Mouse (Mus musculus) 3134 (cell line): Measurements from ENCODE around the gene Rnase2b.
"Not testable (repeated sequence)": the region's sequence is repeated elsewhere in the genome, so short reads cannot be mapped to it uniquely, and the experiment has no call there.

ENCODE experiments used
- DNase-seq: peaks from one replicate; pipeline ENCODE4 v3.0.0-alpha.2; 2011; ENCODE audit warnings: low spot score; ENCODE audit not compliant: insufficient read length; ENCODE audit errors: extremely low read depth

Rnase2b gene

DNA sequence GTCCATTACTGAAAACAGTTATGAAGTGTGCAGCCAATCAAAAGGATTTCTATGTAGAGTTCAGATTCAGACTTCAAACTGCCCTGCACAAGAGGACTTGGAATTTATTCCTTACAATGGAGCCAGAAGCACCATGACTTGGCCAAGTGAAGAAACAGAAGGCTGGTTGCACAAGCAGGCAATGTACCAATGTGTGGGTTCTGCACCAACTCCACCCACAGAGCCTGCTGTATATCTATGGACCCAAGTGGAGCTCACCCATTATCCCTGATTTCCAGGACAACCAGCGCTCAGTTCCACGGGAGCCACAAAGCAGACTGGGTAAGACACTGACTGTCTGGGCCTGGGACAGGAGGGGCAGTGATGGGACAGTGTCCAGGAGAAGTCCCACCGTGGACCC is at the start of gene Rnase2b:
Gene Rnase2b (plus strand): TSS at position 285 of the 400 bp plus-strand sequence.
- not testable (repeated sequence) for DNase-seq

DNA sequence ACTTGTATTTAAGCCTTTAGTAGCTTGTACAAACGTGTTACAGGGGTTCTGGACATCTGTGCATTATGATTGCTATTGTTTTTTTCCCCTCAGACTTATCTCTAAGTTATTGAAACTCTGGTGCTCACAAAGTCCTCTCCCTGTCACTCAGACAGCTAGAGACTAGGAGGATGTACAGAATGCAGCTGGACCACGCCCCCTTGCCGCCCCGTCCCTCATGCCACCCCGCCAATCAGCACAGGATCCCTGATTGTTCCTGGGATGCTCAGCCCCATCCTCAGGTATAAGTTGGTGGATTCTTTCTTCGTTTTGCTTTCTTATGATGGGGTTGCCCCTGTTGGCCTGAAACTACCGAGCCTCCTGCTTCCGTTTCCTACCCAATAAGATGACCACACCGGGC is 48.6 kb upstream of the Rnase2b start:
- DNase-seq, result no peak

GRCm38 (mm10) chr14:51113916-51114560 is 48.0 kb upstream of the Rnase2b start, which contains the start of gene Eddm3b:
Gene Eddm3b, plus strand, starts transcription at chr14:51114426.
- DNase-seq, result no peak

DNA sequence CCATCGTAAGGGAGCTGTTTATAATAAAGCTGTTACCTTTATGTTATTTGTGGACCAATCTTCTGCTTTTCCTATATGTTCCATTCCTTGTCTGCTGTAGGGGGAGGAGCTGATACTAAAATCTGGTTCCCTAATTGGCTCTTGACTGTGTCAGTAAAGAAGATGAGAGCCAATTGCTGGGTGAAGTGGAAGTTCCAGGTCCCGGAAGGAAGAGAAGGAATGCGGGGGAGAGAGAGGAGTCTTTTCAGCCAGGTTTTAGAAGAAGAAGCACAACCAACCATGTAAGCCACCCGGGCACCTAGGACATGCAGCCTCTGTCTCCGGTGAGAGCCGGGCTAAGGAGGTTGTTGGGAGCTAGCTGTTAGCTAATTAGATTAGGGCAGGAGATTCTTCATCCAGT is 36.4 kb upstream of the Rnase2b start:
- DNase-seq, result peak; percentile 31

DNA sequence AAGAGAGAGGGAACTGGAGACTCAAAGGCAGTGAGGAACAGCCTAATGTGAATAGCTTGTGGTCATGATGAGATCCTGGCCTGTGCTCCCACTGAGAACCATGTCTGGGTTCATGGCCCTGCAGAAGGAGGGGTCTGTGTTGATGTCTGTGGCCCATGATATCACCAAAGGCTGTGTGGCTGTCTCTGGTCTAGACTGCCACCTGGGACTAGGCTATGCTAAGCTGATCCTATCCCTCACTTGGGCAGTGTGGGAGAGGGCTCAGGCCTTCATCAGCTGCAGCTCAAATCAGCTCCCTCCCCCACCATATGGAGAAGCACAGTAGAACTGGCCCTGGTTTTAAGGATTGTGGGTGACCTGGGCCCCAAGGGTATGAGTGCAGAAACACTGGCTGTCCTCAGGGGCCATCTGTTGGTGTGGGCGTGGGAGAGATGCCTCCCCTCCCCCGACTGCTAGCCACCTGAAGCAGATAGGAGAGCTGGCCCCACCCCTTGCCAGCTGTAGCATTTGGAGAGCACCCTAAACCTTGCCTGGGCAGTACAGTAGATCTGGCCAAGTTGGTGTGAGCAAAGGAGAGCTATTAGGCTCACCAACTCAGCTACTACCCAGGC is 34.3 kb upstream of the Rnase2b start:
- DNase-seq, result no peak

- DNase-seq, result no peak
Observed at GRCm38 (mm10) chr14:51128775-51129623, 33.1 kb upstream of the Rnase2b start.

DNA sequence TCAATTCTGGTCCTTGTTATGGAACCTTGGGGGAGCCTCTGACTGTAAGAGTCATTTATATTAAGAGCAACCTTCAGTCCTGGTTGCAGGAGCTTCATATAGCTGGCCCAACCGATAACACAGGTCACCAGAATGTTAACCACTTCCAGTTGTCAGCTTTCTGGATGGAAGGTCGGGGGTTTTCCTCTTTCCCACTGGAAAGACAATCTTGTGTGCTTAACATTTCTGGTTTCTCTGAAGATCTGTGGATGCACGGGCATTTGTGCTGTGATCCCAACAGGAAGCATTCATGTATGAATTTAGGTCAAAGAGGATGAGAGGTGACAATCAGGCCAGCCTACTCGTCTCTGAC is 32.5 kb upstream of the Rnase2b start:
- no peak for DNase-seq

DNA sequence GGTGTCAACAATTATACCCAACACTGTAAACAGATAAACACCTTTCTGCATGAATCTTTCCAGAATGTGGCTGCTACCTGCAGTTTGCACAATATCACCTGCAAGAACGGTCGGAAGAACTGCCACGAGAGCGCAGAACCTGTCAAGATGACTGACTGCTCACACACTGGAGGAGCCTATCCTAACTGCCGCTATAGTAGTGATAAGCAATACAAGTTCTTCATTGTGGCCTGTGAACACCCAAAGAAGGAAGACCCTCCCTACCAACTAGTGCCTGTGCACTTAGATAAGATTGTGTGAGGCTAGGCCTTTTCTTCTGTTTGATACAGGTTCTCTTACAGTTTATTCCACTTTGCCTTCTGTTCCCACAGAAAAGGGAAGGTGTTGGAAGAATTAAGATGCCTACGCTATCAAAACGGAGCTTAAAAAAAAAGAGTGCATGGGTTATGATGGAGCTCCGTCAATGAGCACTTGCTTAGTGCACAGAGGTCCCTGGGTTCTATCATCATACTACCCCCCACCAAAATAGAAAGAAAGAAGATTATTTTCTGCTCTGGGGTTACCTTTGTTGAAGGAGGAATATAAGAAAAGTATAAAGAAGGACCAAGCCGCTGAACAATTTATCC is 31.6 kb upstream of the Rnase2b start:
- DNase-seq, result no peak

GRCm38 (mm10) chr14:51131086-51131815 is 30.8 kb upstream of the Rnase2b start:
- DNase-seq, result no peak

GRCm38 (mm10) chr14:51132372-51132771 is 29.7 kb upstream of the Rnase2b start:
- no peak for DNase-seq

- no peak for DNase-seq
Observed at GRCm38 (mm10) chr14:51140342-51140741, 21.7 kb upstream of the Rnase2b start.

DNA sequence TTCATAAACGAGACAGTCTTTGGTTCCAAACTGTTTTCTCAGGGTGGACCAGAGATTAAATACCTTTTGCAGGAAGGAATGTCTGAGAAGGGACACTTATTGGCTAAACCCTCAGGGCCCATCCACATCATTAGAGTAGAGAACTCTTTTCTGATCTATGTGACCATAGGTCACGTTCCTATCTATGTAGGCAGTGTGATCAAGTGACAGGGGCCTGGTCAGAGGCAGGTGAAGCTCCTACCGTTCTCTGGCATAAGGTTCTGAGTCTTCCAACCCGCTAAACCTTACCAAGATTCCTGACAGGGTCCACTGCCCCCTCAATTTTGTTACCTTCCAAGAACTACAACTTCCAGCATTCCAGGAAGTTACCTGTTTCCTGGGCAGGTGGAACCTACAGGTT is 19.9 kb upstream of the Rnase2b start:
- DNase-seq, result no peak

DNA sequence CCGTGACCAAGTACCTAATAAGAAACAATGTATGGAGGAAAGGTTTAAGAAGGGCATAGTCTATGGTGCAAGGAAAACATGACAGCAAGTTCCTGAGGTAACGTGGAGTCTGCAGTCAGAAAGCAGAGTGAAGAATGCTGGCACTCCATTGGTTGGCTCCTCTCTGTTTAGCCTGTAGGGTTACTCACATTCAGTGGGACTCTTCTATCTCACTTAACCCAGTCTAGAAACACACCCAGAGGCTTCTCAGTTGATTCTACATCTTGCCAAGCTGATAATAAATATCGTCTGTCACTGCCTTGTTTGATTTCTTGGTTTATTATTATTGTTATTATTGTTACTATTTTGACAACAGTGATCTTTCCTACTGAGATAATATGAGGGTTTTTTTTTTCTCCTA is 19.5 kb upstream of the Rnase2b start:
- no peak for DNase-seq

DNA sequence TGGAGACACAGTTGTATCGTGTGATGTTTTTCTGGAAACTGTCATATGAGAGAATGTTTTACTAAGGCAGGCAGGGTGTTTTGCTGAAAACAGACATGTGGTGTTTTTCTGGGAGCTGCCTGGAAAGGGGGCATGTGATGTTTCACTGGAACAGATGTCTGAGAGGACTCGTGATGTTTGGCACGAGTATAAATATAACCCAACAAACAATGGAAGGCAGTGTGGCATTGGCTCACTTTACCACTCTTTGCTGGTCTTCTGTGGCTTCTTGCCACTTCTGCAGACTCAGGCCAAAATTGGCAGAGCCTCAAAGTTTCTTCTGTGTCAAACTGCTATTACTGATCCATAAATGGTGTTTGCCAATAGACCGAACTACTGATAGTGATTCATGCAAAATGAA is 18.8 kb upstream of the Rnase2b start:
- no peak for DNase-seq

DNA sequence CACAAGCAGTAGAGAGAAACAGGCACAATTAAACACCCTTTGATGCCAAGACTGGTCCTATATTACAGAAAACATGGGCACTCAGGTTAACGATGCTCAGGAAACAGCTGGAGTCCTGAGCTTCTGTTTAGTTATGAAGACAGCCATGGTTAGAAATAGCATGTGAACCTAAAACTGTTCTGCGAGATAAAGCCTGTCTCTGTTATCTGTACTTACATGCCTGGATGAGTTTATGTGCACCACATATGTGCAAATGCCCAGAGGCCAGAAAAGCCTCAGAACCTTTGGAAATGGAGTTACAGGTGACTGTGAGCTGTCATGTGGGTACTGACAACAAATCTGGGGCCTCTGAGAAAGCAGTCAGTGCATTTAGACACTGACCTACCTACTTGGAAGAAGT is 18.1 kb upstream of the Rnase2b start:
- no peak for DNase-seq

DNA sequence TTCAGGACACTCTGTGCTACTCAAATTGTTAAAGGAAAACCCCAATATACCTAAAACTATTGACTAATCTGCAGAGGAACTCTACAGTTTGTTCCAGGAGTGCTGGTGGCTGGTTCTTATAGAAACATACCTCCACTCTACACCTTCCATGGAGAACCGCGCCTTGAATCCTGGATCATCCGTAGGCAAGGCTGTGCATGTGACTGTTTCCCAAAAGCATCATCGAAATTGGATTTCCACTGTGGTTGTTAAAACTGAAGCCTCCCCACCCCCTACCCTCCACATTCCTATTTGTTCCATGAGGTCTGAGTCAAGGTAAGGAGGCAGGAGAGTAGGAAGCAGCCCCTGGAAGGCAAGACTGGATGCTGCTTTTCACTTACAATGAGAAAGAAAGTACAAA is 17.6 kb upstream of the Rnase2b start:
- no peak for DNase-seq

DNA sequence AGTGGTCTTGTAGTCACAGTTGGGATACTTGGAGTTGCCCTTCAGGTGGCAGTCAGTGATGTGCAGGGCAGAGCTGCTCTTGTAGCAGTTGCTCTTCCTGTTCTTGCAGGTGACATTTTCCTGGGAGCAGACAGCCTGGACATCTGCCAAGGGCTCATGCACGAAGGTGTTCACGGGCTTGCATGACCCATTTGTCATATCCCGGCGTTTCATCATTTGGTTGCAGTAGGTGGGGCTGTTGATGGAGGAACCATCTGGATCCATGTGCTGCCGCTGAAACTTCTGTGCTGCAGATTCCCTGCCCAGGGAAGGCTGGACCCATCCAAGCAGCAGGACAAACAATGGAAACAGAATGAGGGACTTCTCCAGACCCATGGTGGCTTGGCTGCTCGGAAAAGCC is 16.5 kb upstream of the Rnase2b start:
- no peak for DNase-seq

DNA sequence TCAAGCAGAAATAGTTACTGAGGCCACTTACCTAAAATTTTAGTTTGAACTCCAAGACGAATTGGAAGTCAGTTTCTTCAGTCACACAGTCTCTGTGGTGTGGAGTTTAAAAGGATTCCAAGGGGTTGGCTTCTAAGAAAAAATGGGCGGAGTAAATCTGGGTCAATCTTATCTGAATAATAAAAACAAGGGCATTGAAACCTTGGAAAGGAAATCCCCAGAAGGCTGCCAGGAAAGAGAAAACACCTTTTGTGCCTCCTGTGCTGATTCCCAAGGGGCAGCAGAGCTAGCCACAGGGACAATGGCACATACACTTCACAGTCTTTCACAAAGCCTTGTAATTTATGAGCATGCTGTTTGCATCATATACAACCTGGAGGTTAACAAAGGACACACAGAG is 15.4 kb upstream of the Rnase2b start, which contains the start of gene Rnase1:
Gene Rnase1 (minus strand): TSS at position 101 of the 400 bp plus-strand sequence.
- DNase-seq, result no peak

DNA sequence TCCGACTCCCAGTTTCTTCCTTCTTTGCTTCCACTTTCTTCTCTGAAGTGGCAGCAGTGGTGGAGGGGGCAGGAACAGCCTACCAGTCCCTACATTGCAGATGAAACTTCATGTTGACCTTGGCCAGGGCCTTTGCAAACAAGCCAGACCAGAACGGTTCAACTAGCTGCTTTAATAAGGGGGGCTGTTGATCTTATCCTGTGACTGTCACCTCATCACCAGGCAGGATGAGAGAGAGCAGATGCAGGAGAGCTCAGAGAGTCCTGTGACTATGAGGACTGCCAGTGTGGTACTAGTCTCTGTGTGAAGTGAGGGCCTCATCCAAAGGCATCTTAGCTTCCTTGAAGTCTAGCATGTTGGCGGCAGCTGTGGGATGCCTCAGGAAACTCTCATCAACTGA is 14.1 kb upstream of the Rnase2b start:
- DNase-seq, result no peak

- no peak for DNase-seq
Observed at GRCm38 (mm10) chr14:51149164-51149563, 12.9 kb upstream of the Rnase2b start.
